Mouse (Mus musculus) megakaryocyte, embryonic 14.5 days (primary cell): ENCODE measurements around the gene Trip6. TPM values are rescaled to one million over a fixed set of nuclear protein-coding genes. Genes with fewer than 3 reads are reported as not detected.

ENCODE experiments used
- H3K27me3 ChIP-seq: replicated peaks from 2 replicates; pipeline ENCODE3; 2012; ENCODE audit warnings: inconsistent platforms
- H3K36me3 ChIP-seq: replicated peaks from 2 replicates; pipeline ENCODE3; 2012; ENCODE audit warnings: low read length, inconsistent platforms, mixed read lengths
- H3K4me1 ChIP-seq: 2 replicates; pipeline ENCODE4 v1.6.1; 2012; ENCODE audit warnings: inconsistent platforms
- H3K4me3 ChIP-seq: replicated peaks from 2 replicates; pipeline ENCODE3; 2012; ENCODE audit warnings: moderate library complexity, mild to moderate bottlenecking, inconsistent platforms
- H3K9me3 ChIP-seq: 2 replicates; pipeline ENCODE4 v1.6.1; 2012; ENCODE audit warnings: inconsistent platforms
- FLI1 ChIP-seq: IDR thresholded peaks from 2 replicates; pipeline ENCODE4 v1.6.1; 2012; ENCODE audit warnings: low read length, inconsistent platforms, mixed read lengths
- GATA1 ChIP-seq: IDR thresholded peaks from 3 replicates; pipeline ENCODE4 v1.6.1; 2012; ENCODE audit warnings: mixed read lengths, low read length, inconsistent platforms, borderline replicate concordance
- polyA plus RNA-seq: library from polyadenylated mRNA; stranded (reverse); fragments of >175 nt; gene quantifications from 2 replicates; pipeline ENCODE4 v1.2.3, GENCODE M21; 2012; ENCODE audit warnings: low replicate concordance; ENCODE audit not compliant: insufficient read depth

The Trip6 gene
- polyA plus RNA-seq, 1 experiment, result 35.0 TPM

GRCm38 (mm10) chr5:137339290-137339979, 25.2 kb upstream of the Trip6 start:
- H3K27me3 ChIP-seq, result peaks cover 42% of the 10 kb centered on the region
- no peak for TF ChIP-seq GATA1
- no peak for TF ChIP-seq FLI1
- peaks cover 12% of the 10 kb centered on the region for H3K9me3 ChIP-seq
- peaks cover 36% of the 10 kb centered on the region for H3K4me1 ChIP-seq
- no peak overlapping the region for H3K4me3 ChIP-seq
- no peaks in the 10 kb centered on the region for H3K36me3 ChIP-seq

- Histone ChIP-seq H3K9me3 (peaks cover 5% of the 10 kb centered on the region), H3K4me3 (peak overlapping the region; percentile 93), H3K36me3 (no peaks in the 10 kb centered on the region), H3K4me1 (peaks cover 42% of the 10 kb centered on the region), H3K27me3 (peaks cover 38% of the 10 kb centered on the region)
- TF ChIP-seq FLI1 (no peak), GATA1 (no peak)
These were observed 24.6 kb upstream of the Trip6 start for GRCm38 (mm10) chr5:137338663-137339289.

- Histone ChIP-seq H3K4me3 (peak overlapping the region; percentile 93), H3K27me3 (peaks cover 38% of the 10 kb centered on the region), H3K4me1 (peaks cover 47% of the 10 kb centered on the region), H3K36me3 (no peaks in the 10 kb centered on the region), H3K9me3 (peaks cover under 1% of the 10 kb centered on the region; the same call in 1 of the 2 replicates)
- TF ChIP-seq FLI1, result no peak
- TF ChIP-seq GATA1, result no peak
These were observed 24.1 kb upstream of the Trip6 start for GRCm38 (mm10) chr5:137338256-137338655.

- Histone ChIP-seq H3K4me3 (no peak overlapping the region), H3K36me3 (no peaks in the 10 kb centered on the region), H3K27me3 (peaks cover 36% of the 10 kb centered on the region), H3K9me3 (no peaks in the 10 kb centered on the region), H3K4me1 (peaks cover 58% of the 10 kb centered on the region)
- TF ChIP-seq GATA1, result no peak
- TF ChIP-seq FLI1, result no peak
These were observed 23.0 kb upstream of the Trip6 start for GRCm38 (mm10) chr5:137337190-137337589.

GRCm38 (mm10) chr5:137335066-137335465, 20.9 kb upstream of the Trip6 start:
- Histone ChIP-seq H3K9me3 (no peaks in the 10 kb centered on the region), H3K4me1 (peaks cover 69% of the 10 kb centered on the region), H3K36me3 (peaks cover 8% of the 10 kb centered on the region), H3K4me3 (no peak overlapping the region), H3K27me3 (peaks cover 30% of the 10 kb centered on the region)
- TF ChIP-seq GATA1 (no peak), FLI1 (no peak)

- H3K9me3 ChIP-seq, result no peaks in the 10 kb centered on the region
- TF ChIP-seq GATA1 (no peak), FLI1 (no peak)
- H3K36me3 ChIP-seq, result peaks cover 8% of the 10 kb centered on the region
- peaks cover 23% of the 10 kb centered on the region for H3K27me3 ChIP-seq
- peaks cover 70% of the 10 kb centered on the region for H3K4me1 ChIP-seq
- peak overlapping the region; percentile 28 for H3K4me3 ChIP-seq
These were observed 20.1 kb upstream of the Trip6 start for GRCm38 (mm10) chr5:137334317-137334716.

GRCm38 (mm10) chr5:137333512-137334174, 19.4 kb upstream of the Trip6 start, which contains the start of gene Slc12a9:
Slc12a9 (minus strand) TSS chr5:137333597.
- Histone ChIP-seq H3K36me3 (peaks cover 9% of the 10 kb centered on the region), H3K27me3 (peaks cover 19% of the 10 kb centered on the region), H3K4me3 (peak within 1 kb of the TSS; percentile 97), H3K9me3 (no peaks in the 10 kb centered on the region), H3K4me1 (peaks cover 64% of the 10 kb centered on the region)
- no peak for TF ChIP-seq FLI1
- TF ChIP-seq GATA1, result no peak

- peak overlapping the region; percentile 97 for H3K4me3 ChIP-seq
- TF ChIP-seq GATA1 (no peak), FLI1 (no peak)
- H3K36me3 ChIP-seq, result peaks cover 16% of the 10 kb centered on the region
- peaks cover 57% of the 10 kb centered on the region for H3K4me1 ChIP-seq
- H3K9me3 ChIP-seq, result no peaks in the 10 kb centered on the region
- H3K27me3 ChIP-seq, result peaks cover 19% of the 10 kb centered on the region
These were observed 18.8 kb upstream of the Trip6 start for GRCm38 (mm10) chr5:137332857-137333511.

- no peaks in the 10 kb centered on the region for H3K9me3 ChIP-seq
- H3K4me1 ChIP-seq, result peaks cover 51% of the 10 kb centered on the region
- TF ChIP-seq GATA1 (no peak), FLI1 (no peak)
These were observed 16.7 kb upstream of the Trip6 start for GRCm38 (mm10) chr5:137330910-137331309.

More at GRCm38 (mm10) chr5:137330910-137331309, 16.7 kb upstream of the Trip6 start:
- H3K27me3 ChIP-seq, result peaks cover 7% of the 10 kb centered on the region
- no peak overlapping the region for H3K4me3 ChIP-seq
- H3K36me3 ChIP-seq, result peaks cover 32% of the 10 kb centered on the region
